Mouse (Mus musculus): ENCODE measurements at regions not wholly inside any gene's neighbourhood (a gene's known extent, or its start where the extent isn't known, plus 50 kb on each side); places are given as distances from the start of the nearest gene placed in this dataset.

DNA sequence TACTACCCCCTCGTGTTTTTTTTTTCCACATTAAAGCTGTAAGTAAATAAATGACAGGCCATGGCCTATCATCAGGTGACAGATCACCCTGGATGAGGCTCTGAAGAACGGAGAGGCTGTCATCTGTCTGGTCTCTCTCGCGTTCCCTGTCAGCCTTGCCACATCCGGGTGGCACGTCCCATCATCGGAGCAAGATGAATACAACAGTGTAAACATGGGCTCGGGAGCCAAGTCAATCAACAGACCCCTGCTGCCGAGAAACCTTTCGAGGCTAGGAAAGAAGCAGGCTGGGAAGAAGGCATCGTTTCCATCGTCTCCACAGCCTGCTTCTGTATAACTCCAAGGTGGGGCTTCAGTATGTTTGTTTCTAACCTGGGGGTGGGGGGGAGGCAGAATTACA, 286.8 kb upstream of the Id4 start:
- Histone ChIP-seq H3K9me3 (replicated peaks) (no peaks in the 10 kb centered on the region), H3K4me3 (replicated peaks) (no peak overlapping the region), H3K27me3 (0 out of 2 replicates have a peak, but pooled peaks cover 7% of the 10 kb centered on the region), H3K27ac (no peak overlapping the region), H3K36me3 (no peaks in the 10 kb centered on the region), H3K4me2 (peak overlapping the region; percentile 39), H3K9ac (no peak overlapping the region), H3K4me1 (peaks cover 13% of the 10 kb centered on the region)
- 29% methylated on average over 12 of the region's 12 CpGs for WGBS
- ATAC-seq (replicated peaks; ENCODE audit: low FRiP score) = no peak

DNA sequence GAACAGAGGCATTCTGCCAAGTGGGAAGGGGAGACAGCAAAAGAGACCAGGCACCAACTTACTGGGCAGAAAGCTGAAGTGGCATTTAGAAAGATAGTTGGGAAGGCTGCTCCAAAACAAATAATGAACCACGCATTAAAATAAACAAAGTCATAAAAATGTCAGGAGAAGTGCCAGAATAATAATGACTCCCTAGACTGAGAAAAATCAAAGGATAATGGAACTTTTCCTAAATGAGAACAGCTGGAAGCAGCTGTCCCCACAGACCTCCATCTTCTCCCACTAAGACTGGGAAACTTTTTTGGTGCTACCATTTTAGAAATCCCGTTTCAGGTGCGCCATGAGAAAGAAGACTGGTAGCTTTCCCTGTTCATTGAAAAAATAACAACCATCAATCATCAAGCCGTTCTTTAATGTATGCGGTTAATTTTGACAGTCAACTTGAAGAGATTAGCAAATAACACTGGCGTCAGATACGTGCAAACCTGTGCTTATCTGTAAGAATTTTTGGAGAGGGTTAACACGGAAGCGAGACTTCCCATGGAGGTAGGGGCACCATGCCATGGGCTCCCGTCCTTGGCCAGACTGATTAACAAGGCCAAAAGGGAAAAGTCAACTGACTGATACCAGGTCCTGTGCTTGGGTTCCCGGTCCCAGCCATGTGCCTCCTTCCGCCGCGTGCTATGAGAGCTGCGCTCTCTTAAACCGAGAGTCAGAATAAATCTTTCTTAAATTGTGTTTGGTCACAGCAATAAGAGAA, 286.1 kb upstream of the Id4 start:
- H3K4me1 ChIP-seq = peaks cover 13% of the 10 kb centered on the region
- no peak overlapping the region for H3K9ac ChIP-seq
- 71% methylated on average over 16 of the region's 16 CpGs for WGBS
- no peaks in the 10 kb centered on the region for H3K9me3 ChIP-seq (replicated peaks)
- peak overlapping the region; percentile 39 for H3K4me2 ChIP-seq
- no peaks in the 10 kb centered on the region for H3K36me3 ChIP-seq
- ATAC-seq (replicated peaks; ENCODE audit: low FRiP score) = no peak; the same call in 1 of the 2 replicates
- H3K4me3 ChIP-seq (replicated peaks) = no peak overlapping the region
- H3K27me3 ChIP-seq = 0 out of 2 replicates have a peak, but pooled peaks cover 7% of the 10 kb centered on the region
- no peak overlapping the region for H3K27ac ChIP-seq

DNA sequence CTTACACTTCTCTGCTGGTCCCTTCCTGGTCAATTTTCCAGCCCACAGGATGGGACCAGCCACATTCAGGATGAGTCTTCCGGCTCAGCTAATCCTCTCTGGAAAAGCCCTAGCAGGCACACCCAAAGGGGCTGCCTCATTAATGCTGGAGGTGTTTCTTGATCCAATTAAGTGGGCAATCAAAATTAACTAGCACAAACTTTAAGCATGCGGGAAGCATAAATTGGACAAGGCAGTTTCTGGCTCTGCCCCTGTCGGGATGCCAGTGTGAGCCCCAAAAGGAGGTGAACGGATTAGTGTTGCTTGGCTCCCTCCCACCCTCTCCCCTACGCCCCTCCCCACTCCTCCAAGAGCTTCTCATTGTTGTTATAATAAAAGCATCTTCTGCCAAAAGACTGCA, 262.5 kb upstream of the Id4 start:
- ATAC-seq (replicated peaks; ENCODE audit: low FRiP score) = no peak
- no peaks in the 10 kb centered on the region for H3K36me3 ChIP-seq
- H3K9ac ChIP-seq = no peak overlapping the region
- no peak overlapping the region for H3K4me3 ChIP-seq (replicated peaks)
- 67% methylated on average over 5 of the region's 5 CpGs for WGBS
- H3K27me3 ChIP-seq = no peaks in the 10 kb centered on the region
- H3K4me2 ChIP-seq = no peak overlapping the region
- no peaks in the 10 kb centered on the region for H3K9me3 ChIP-seq (replicated peaks)
- no peaks in the 10 kb centered on the region for H3K4me1 ChIP-seq
- H3K27ac ChIP-seq = no peak overlapping the region

DNA sequence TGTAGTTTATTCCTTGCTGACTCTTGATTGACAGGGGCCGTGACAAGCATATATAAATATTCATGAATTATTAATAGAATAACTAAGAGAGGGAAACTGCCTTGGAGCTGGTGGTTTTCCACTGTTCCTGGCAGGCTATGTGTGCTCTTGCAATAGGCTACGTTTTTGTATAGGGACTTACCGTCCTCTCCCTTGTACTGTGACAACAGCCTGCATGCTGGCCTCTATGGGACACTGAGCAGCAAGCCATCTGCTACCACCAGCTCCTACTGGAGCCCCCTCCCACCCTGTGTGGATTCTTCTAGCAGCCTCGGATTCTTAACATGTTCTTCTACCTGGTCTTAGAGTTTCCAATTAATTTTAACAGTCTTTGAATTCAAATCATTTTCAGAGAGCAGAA, 261.6 kb upstream of the Id4 start:
- H3K9me3 ChIP-seq (replicated peaks) = no peaks in the 10 kb centered on the region
- H3K9ac ChIP-seq = no peak overlapping the region
- H3K4me2 ChIP-seq = no peak overlapping the region
- H3K4me3 ChIP-seq (replicated peaks) = no peak overlapping the region
- no peak overlapping the region for H3K27ac ChIP-seq
- WGBS = 67% methylated on average over 4 of the region's 4 CpGs
- ATAC-seq (replicated peaks; ENCODE audit: low FRiP score) = no peak
- no peaks in the 10 kb centered on the region for H3K36me3 ChIP-seq
- H3K4me1 ChIP-seq = no peaks in the 10 kb centered on the region
- no peaks in the 10 kb centered on the region for H3K27me3 ChIP-seq

DNA sequence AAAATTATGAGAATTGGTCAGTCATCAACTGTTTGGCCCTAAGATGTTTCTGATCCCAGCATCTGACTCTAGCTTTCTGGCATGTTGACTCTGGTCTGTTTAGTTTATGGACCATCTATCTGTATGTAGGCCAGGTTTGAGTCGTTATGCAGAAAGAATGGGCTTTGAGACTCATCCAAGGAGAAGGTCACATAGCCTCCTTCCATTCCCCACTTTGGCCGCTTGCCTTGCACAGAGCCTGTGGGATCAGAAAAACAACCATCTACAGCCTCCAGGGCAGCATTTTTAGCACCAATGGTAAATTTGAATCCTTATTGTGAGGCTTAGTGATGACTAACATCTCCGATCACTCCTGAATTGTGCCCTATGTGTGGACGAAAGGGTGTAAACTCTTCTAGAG, 257.9 kb upstream of the Id4 start:
- H3K9ac ChIP-seq = no peak overlapping the region
- H3K9me3 ChIP-seq (replicated peaks) = no peaks in the 10 kb centered on the region
- H3K36me3 ChIP-seq = no peaks in the 10 kb centered on the region
- H3K27ac ChIP-seq = no peak overlapping the region
- H3K4me1 ChIP-seq = no peaks in the 10 kb centered on the region
- H3K27me3 ChIP-seq = no peaks in the 10 kb centered on the region
- no peak overlapping the region for H3K4me2 ChIP-seq
- ATAC-seq (replicated peaks; ENCODE audit: low FRiP score) = no peak
- H3K4me3 ChIP-seq (replicated peaks) = no peak overlapping the region
- WGBS = 86% methylated on average over 4 of the region's 4 CpGs

DNA sequence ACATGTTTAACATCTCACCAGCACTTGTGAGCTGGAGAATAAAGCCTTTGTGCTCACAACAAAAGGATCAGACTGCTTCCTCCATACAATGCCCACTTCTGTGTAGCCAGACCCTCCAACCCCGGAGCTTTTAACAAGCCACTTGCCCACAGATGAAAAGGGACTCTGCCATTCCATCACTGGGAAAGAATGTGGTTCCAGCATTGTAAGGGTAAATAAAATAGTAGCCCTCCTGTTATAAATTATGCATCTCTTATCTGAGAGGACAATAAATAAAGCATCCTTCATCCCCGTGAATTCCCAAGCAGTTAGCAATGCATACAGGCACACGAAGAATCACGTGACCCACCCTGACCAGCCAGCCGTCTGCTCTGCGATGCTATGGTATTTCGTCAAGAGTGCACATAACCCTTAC, 247.7 kb upstream of the Id4 start:
- H3K9me3 ChIP-seq (replicated peaks) = no peaks in the 10 kb centered on the region
- H3K27me3 ChIP-seq = no peaks in the 10 kb centered on the region
- H3K36me3 ChIP-seq = no peaks in the 10 kb centered on the region
- H3K9ac ChIP-seq = no peak overlapping the region
- no peak overlapping the region for H3K4me3 ChIP-seq (replicated peaks)
- peaks cover under 1% of the 10 kb centered on the region for H3K4me1 ChIP-seq
- no peak for ATAC-seq (replicated peaks; ENCODE audit: low FRiP score)
- H3K4me2 ChIP-seq = no peak overlapping the region
- 56% methylated on average over 7 of the region's 7 CpGs for WGBS
- no peak overlapping the region for H3K27ac ChIP-seq

DNA sequence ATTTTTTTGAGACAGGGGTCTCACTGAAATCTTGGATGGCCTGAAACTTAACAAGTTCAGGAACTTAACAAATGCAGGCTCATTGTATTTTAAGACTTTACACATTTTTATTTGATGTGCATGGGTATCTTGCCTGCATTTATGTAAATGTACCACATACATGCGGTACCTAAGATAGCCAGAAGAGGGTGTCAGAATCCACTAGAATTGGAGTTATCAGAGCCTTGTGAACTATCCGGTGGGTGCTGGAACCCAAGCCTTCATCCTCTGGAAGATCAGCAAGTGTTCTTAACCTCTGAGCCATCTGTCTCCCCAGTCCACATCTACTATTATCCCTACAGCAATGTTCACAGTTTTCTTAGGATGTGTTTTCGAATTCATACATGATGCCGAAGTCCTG, 245.7 kb upstream of the Id4 start:
- Histone ChIP-seq H3K27ac (no peak overlapping the region), H3K4me3 (replicated peaks) (no peak overlapping the region), H3K9me3 (replicated peaks) (no peaks in the 10 kb centered on the region), H3K4me1 (peaks cover 7% of the 10 kb centered on the region), H3K27me3 (no peaks in the 10 kb centered on the region), H3K36me3 (no peaks in the 10 kb centered on the region), H3K4me2 (no peak overlapping the region), H3K9ac (no peak overlapping the region)
- 92% methylated on average over 4 of the region's 4 CpGs for WGBS
- no peak for ATAC-seq (replicated peaks; ENCODE audit: low FRiP score)

DNA sequence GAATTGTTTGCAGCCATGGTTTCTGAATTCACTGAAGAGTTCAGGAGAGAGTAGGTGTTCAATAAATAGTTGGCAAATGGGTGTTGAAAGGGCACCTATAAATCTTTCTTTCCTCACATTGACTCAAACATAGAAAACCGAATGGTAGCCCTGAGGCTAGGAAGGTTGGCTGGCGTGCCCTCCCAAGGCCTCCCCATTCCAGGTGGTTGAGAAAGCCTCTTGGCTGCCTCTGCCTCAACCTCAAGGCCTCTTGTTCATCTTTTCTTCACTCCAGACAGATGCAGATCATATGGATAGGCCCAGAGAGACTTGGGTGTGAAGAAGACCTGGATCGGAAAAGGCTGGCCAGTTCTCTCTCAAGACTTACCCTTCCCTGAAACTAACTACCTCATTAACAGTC, 245.0 kb upstream of the Id4 start:
- Histone ChIP-seq H3K36me3 (no peaks in the 10 kb centered on the region), H3K4me2 (no peak overlapping the region), H3K9ac (no peak overlapping the region), H3K27ac (no peak overlapping the region), H3K4me1 (peaks cover 7% of the 10 kb centered on the region), H3K27me3 (no peaks in the 10 kb centered on the region), H3K4me3 (replicated peaks) (no peak overlapping the region), H3K9me3 (replicated peaks) (no peaks in the 10 kb centered on the region)
- ATAC-seq (replicated peaks; ENCODE audit: low FRiP score) = no peak
- 76% methylated on average over 3 of the region's 3 CpGs for WGBS

DNA sequence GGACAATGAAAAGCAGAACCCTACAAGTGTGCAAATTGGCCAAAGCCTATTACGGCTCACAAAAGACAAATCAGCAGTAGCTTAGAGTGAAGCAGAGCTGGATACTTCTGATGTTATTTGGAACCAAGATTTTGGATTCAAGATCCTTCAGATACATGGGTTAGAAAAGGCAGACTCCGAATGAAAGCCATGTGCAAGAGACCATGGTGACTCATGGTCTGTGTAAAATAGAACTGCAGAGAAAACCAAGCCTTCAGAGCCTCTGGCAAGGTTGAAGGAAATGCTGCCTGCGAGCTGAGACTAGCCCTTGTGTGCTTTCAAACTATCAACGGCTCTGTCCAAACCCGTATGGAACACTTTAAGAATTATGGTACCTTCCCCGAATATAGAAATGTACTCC, 244.4 kb upstream of the Id4 start:
- Histone ChIP-seq H3K36me3 (no peaks in the 10 kb centered on the region), H3K27ac (no peak overlapping the region), H3K9me3 (replicated peaks) (no peaks in the 10 kb centered on the region), H3K4me1 (peaks cover 7% of the 10 kb centered on the region), H3K4me3 (replicated peaks) (no peak overlapping the region), H3K4me2 (no peak overlapping the region), H3K9ac (no peak overlapping the region), H3K27me3 (no peaks in the 10 kb centered on the region)
- 82% methylated on average over 6 of the region's 6 CpGs for WGBS
- no peak for ATAC-seq (replicated peaks; ENCODE audit: low FRiP score)

DNA sequence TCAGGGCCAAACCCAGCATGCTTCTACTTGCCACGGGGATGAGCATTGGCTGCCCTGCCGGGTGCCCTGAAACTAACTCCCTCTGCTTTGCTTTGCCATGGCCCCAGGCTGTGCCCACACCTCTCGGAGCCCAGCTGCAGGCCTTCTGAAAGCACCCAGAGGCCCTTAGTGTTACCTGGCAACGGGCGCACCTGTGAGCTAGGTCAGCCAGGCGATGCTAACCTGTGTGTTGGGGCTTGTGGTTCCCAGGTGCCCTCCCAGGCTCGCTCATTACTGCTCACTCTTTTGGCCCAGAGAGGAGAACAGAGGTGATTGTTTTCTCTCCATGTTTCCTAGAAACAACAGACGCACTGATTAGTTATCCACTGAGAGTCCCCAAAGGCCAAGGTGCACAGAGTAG, 243.4 kb upstream of the Id4 start:
- Histone ChIP-seq H3K27me3 (no peaks in the 10 kb centered on the region), H3K4me3 (replicated peaks) (no peak overlapping the region), H3K4me1 (peaks cover 7% of the 10 kb centered on the region), H3K9ac (no peak overlapping the region), H3K9me3 (replicated peaks) (no peaks in the 10 kb centered on the region), H3K27ac (no peak overlapping the region), H3K4me2 (no peak overlapping the region), H3K36me3 (no peaks in the 10 kb centered on the region)
- 68% methylated on average over 8 of the region's 8 CpGs for WGBS
- 0 out of 2 replicates have a peak, but pooled peaks have one; percentile 18 for ATAC-seq (replicated peaks; ENCODE audit: low FRiP score)

DNA sequence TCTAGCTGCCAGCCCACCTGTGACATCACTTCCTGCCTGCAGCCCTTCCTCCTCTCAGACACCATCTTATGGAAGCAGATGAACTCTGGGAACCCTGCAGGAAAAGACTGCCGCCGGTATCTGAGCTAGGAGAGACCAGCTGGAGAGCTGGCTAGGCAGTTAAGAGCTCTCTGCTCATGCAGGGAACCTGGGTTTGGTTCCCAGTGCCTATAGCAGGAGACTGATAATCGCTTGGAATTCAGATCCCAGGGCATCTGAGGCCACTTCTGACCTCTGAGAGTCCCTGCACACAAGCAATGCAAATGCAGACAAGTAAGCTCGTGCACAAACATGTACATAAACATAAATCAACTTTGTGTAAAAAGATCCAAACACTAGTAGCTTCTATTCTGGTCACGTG, 242.4 kb upstream of the Id4 start:
- no peaks in the 10 kb centered on the region for H3K9me3 ChIP-seq (replicated peaks)
- H3K4me1 ChIP-seq = peaks cover 7% of the 10 kb centered on the region
- H3K9ac ChIP-seq = no peak overlapping the region
- H3K4me3 ChIP-seq (replicated peaks) = no peak overlapping the region
- no peaks in the 10 kb centered on the region for H3K27me3 ChIP-seq
- H3K27ac ChIP-seq = no peak overlapping the region
- WGBS = 72% methylated on average over 5 of the region's 5 CpGs
- H3K36me3 ChIP-seq = no peaks in the 10 kb centered on the region
- no peak for ATAC-seq (replicated peaks; ENCODE audit: low FRiP score)
- H3K4me2 ChIP-seq = no peak overlapping the region

DNA sequence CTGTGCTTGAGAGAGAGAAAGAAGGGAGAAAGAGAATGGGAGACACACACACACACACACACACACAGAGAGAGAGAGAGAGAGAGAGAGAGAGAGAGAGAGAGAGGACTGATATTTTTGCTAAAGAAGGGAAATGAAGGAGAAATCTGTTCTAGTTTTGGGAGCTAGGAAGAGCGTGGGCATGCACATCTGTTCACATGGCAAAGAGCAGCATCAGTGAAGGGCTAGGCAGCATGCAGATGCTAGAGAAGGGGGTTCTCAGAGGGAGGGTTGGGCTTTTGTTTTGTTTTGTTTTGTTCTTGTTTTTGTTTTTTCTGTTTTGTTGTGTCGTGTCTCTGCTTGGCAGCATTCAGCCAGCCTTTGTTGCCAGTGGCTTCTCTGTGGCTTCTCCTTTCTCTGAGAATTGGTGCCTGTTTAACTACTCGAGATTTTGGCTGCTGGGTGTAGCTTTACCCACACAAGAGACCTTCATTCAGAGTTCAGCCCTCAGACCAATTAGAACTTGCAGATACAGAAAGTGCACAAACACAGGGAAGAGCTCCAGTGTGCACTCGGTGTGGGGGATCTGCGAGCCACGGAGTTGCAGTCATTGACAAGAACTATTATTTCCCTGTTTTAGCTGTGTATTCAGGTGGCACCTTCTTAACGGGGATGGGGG, 237.9 kb upstream of the Id4 start:
- no peak overlapping the region for H3K27ac ChIP-seq
- H3K4me3 ChIP-seq (replicated peaks) = no peak overlapping the region
- H3K36me3 ChIP-seq = no peaks in the 10 kb centered on the region
- H3K9me3 ChIP-seq (replicated peaks) = no peaks in the 10 kb centered on the region
- H3K27me3 ChIP-seq = no peaks in the 10 kb centered on the region
- no peak for ATAC-seq (replicated peaks; ENCODE audit: low FRiP score)
- WGBS = 75% methylated on average over 7 of the region's 7 CpGs
- H3K4me2 ChIP-seq = no peak overlapping the region
- no peak overlapping the region for H3K9ac ChIP-seq
- H3K4me1 ChIP-seq = peaks cover 7% of the 10 kb centered on the region
